Mouse (Mus musculus): ENCODE results near the gene Olfr1214. TPM values are rescaled to one million over a fixed set of nuclear protein-coding genes. Genes with fewer than 3 reads are reported as not detected.
"Not testable (repeated sequence)": the region's sequence is repeated elsewhere in the genome, so short reads cannot be mapped to it uniquely, and the experiment has no call there.

Olfr1214 gene
- not detected in 2 replicates for total RNA-seq (2017)

DNA sequence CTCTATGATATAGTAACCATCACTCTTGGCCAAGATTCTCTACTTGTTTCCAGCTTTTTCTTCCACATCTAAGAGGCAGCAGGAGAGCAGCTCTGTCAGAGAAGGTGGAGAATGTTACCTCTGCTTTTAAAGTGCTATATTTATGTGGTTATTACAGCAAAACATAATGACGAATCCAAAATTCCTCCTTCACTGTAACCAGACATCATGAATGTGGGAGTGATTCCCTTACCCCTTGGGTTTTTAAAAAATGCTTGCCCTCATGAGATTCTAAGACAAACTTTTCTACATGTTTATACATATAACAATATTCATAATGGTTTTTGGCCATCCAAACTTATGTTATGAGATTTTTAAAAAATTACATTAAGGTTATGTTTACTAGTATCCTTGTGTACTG, at the start of gene Olfr1214:
TSS of gene Olfr1214 (minus strand) at position 101 of the 400 bp plus-strand sequence.
- ATAC-seq (replicated peaks in 1 of 2; ENCODE audit: insufficient read depth in 1 of 2, low FRiP score in 2 of 2, low TSS enrichment in 1 of 2, low read depth in 1 of 2, poor library complexity in 2 of 2, severe bottlenecking in 2 of 2) = no peak

DNA sequence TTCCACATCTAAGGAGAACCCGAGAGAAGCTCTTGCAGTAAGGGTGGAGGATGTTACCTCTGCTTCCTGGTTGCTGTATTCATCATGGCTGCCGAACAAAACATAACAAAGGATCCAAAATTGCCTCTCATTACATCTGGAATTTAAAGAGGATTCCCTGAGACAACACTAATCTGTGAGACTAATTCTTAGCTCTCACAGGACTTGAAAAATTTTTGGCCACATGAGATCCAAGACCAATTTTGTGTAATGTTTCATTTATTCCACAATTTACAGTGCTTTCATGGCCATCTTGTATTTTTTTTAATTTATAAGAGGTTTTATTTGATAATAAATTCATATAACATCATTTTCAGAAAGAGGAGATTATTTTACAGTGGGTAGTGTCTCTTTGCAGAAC, 39.5 kb upstream of the Olfr1214 start, which contains the start of gene Olfr1217:
TSS of gene Olfr1217 (minus strand) at position 101 of the 400 bp plus-strand sequence.
- no peak for ATAC-seq (replicated peaks in 1 of 2; ENCODE audit: insufficient read depth in 1 of 2, low FRiP score in 2 of 2, low TSS enrichment in 1 of 2, low read depth in 1 of 2, poor library complexity in 2 of 2, severe bottlenecking in 2 of 2)

DNA sequence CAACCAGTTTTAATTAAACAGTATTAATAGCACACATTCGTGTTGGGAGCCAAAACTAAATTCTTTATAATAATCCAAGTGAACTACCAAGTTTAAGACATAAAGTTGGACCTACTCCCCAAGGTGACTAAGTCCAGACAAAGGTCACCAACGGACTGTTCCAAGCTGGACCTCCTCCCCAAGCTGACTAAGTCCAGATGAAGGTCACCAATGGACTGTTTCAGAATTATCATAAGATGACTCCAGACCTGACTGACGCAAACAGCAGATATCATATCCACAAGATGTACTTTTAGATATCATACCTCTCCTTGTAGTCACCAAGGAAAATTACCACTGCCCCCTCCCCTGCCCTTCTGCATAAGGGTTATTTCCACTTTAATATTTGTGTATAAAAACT, 29.0 kb upstream of the Olfr1214 start:
- ATAC-seq (replicated peaks in 1 of 2; ENCODE audit: insufficient read depth in 1 of 2, low FRiP score in 2 of 2, low TSS enrichment in 1 of 2, low read depth in 1 of 2, poor library complexity in 2 of 2, severe bottlenecking in 2 of 2) = not testable (repeated sequence)

DNA sequence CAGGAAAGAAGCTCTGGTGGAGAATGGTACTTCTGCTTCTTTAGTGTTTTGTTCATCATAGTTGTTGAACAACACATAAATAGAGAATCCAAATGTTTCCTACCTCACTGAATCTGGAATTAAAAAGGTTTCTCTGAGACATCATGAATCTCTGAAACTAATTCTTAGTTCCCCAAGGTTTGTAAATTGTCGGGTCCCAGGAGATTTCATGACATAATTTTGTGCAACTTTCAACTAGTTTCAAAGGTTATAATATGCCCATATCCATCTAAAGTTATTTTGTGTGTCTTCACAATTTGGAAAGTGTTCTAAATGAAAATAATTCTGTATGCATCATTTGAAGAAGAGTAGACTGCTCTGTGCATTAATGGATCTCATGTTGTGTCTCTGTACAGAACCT, 25.8 kb upstream of the Olfr1214 start, which contains the start of gene Olfr1216:
TSS of gene Olfr1216 (minus strand) at position 101 of the 400 bp plus-strand sequence.
- ATAC-seq (replicated peaks in 1 of 2; ENCODE audit: insufficient read depth in 1 of 2, low FRiP score in 2 of 2, low TSS enrichment in 1 of 2, low read depth in 1 of 2, poor library complexity in 2 of 2, severe bottlenecking in 2 of 2) = no peak

DNA sequence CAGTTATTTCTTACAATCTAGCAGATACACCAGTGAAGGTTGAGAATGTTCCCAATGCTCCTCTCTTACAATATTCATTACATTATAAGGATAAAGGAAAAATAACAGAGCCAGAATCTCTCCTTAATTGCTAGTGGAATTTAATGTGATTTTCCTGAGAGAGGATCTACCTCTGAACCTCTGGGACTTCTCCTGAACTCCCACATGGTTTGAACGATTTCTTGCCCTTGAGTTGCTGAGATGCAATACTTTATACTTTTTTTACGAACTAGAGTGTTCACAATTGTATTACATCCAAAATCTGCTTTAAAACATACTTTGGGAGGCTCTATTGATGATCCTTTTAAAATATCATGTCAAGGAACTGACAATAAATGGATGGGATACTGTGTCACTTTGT, 14.4 kb upstream of the Olfr1214 start, which contains the start of gene Olfr1215:
TSS of gene Olfr1215 (minus strand) at position 101 of the 400 bp plus-strand sequence.
- no peak for ATAC-seq (replicated peaks in 1 of 2; ENCODE audit: insufficient read depth in 1 of 2, low FRiP score in 2 of 2, low TSS enrichment in 1 of 2, low read depth in 1 of 2, poor library complexity in 2 of 2, severe bottlenecking in 2 of 2)

DNA sequence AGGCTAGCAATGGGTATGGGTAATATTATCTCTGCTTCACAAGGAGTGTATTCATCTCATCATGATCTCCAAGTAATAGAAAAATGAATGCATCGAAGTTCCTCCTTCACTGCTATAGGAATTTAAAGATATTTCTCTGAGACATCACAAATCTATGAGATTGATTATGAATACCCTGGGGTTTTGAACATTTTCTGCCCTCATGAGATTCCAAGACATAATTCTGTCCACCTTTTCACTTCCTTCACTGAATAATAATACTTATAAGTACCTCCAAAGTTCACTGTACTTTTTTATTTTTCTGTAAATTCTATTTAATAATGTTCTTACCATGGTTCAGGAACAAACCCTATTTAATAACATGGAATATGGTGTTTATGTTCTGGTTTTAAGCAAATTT, 12.3 kb downstream of the Olfr1214 start, which contains the start of gene Gm13762:
TSS of gene Gm13762 (minus strand) at position 101 of the 400 bp plus-strand sequence.
- no peak for ATAC-seq (replicated peaks in 1 of 2; ENCODE audit: insufficient read depth in 1 of 2, low FRiP score in 2 of 2, low TSS enrichment in 1 of 2, low read depth in 1 of 2, poor library complexity in 2 of 2, severe bottlenecking in 2 of 2)

DNA sequence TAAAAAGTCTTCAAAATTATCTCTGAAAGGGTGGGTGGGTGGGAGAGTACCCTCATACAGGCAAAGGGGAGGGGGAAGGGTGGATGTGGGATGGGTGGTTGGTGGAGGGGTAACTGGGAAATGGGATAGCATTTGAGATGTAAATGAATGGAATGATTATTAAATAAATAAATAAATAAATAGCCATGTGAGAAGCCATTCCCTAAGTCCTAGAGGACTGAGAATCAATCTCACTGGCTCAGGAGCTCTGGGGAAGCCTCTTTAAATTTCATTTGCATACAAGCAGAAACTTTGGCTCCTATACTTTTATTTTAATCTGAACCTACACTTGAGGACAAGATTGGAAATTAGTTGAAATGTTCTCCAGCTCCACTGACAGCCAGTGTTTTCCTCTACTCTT, 38.8 kb downstream of the Olfr1214 start, which contains the start of gene Olfr1212:
TSS of gene Olfr1212 (plus strand) at position 301 of the 400 bp plus-strand sequence.
- ATAC-seq (replicated peaks in 1 of 2; ENCODE audit: insufficient read depth in 1 of 2, low FRiP score in 2 of 2, low TSS enrichment in 1 of 2, low read depth in 1 of 2, poor library complexity in 2 of 2, severe bottlenecking in 2 of 2) = no peak

DNA sequence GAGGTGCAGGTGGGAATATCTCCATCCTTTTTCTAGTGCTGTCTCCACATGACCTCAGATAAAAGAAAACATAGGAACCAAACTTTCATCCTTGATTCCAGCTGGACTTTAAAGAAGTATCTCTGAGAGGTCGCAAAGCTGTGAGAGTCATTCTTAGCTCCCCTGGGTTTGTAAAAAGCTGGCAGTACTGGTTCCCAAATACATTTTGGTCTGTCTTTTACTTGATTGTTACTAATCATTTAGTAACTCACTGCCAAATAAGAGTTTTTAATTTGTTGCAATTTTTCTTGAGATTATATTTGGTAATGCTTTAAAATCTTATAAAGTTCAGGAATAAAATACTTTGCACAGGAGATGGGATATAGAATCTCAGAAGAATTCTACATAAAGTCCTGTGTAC, 54.4 kb downstream of the Olfr1214 start, which contains the start of gene Olfr1211:
TSS of gene Olfr1211 (minus strand) at position 101 of the 400 bp plus-strand sequence.
- no peak for ATAC-seq (replicated peaks in 1 of 2; ENCODE audit: insufficient read depth in 1 of 2, low FRiP score in 2 of 2, low TSS enrichment in 1 of 2, low read depth in 1 of 2, poor library complexity in 2 of 2, severe bottlenecking in 2 of 2)

Other genes with a start within 250 kb of the Olfr1214 start
- gene Olfr1198, start 241.3 kb downstream of the Olfr1214 start, total RNA-seq (2017) = not detected in 2 replicates
- not detected in 2 replicates for gene Olfr1199, start 232.2 kb downstream of the Olfr1214 start, total RNA-seq (2017)
- gene Olfr1200, start 222.2 kb downstream of the Olfr1214 start, total RNA-seq (2017) = not detected in 2 replicates
- not detected in 2 replicates for gene Olfr1201, start 199.6 kb downstream of the Olfr1214 start, total RNA-seq (2017)
- gene Olfr1202, start 178.2 kb downstream of the Olfr1214 start, total RNA-seq (2017) = not detected in 2 replicates
- not detected in 2 replicates for gene Olfr1205, start 162.9 kb downstream of the Olfr1214 start, total RNA-seq (2017)
- gene Olfr1204, start 143.4 kb downstream of the Olfr1214 start, total RNA-seq (2017) = not detected in 2 replicates
- gene Olfr1206, start 129.4 kb downstream of the Olfr1214 start, total RNA-seq (2017) = not detected in 2 replicates
- not detected in 2 replicates for gene Olfr1208, start 90.3 kb downstream of the Olfr1214 start, total RNA-seq (2017)
- not detected in 2 replicates for gene Olfr1209, start 77.5 kb downstream of the Olfr1214 start, total RNA-seq (2017)
- gene Olfr1211, start 54.5 kb downstream of the Olfr1214 start, total RNA-seq (2017) = not detected in 2 replicates
- not detected in 2 replicates for gene Olfr1212, start 38.7 kb downstream of the Olfr1214 start, total RNA-seq (2017)
- gene Gm13762, start 12.4 kb downstream of the Olfr1214 start, total RNA-seq (2017) = not detected in 2 replicates
- not detected in 2 replicates for gene Olfr1215, start 14.3 kb upstream of the Olfr1214 start, total RNA-seq (2017)
- not detected in 2 replicates for gene Olfr1216, start 25.7 kb upstream of the Olfr1214 start, total RNA-seq (2017)
- not detected in 2 replicates for gene Olfr1217, start 39.4 kb upstream of the Olfr1214 start, total RNA-seq (2017)
- not detected in 2 replicates for gene Olfr1218, start 68.5 kb upstream of the Olfr1214 start, total RNA-seq (2017)
- gene Olfr1219, start 90.9 kb upstream of the Olfr1214 start, total RNA-seq (2017) = not detected in 2 replicates
- not detected in 2 replicates for gene Olfr1220, start 114.2 kb upstream of the Olfr1214 start, total RNA-seq (2017)
- not detected in 2 replicates for gene Olfr1221, start 124.6 kb upstream of the Olfr1214 start, total RNA-seq (2017)
- gene Olfr1222, start 140.4 kb upstream of the Olfr1214 start, total RNA-seq (2017) = not detected in 2 replicates
- gene Olfr1223, start 158.9 kb upstream of the Olfr1214 start, total RNA-seq (2017) = not detected in 2 replicates
- not detected in 2 replicates for gene Olfr1224-ps1, start 171.4 kb upstream of the Olfr1214 start, total RNA-seq (2017)
- gene Olfr1225, start 182.0 kb upstream of the Olfr1214 start, total RNA-seq (2017) = not detected in 2 replicates
- not detected in 2 replicates for gene Olfr1226, start 207.4 kb upstream of the Olfr1214 start, total RNA-seq (2017)

Data from hematopoietic stem cell, adult 5-6 weeks (primary cell).